Mouse (Mus musculus): ENCODE results near the gene Xlr5b.
"Not testable (repeated sequence)": the region's sequence is repeated elsewhere in the genome, so short reads cannot be mapped to it uniquely, and the experiment has no call there.

Gene Xlr5b

GRCm38 (mm10) chrX:73148496-73148895 is at the start of gene Xlr5b:
Xlr5b (plus strand) TSS chrX:73148796.
- DNase-seq (ENCODE audit: low read depth, low spot score), result not testable (repeated sequence)

DNA sequence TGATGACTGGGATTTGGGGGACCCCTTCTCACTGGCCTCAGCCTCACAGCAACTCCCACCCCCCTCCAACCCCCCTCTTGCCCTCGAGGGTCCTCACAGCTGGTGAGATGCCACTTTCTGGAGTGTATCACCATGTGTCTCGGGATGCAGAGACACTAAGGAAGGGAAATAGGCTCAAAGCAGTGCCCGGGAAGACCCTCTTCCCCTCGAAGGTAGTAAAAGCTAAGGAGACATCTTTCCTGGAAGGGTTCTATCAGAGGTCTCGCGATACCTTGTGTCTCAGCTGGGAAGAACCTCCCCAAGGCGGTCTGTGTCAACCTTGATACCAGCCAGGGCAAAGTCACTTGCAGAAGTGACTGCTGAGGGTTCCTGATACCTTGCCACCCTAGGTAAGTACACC is 31.8 kb upstream of the Xlr5b start, which contains the start of gene Gm14685:
Gene Gm14685, plus strand, starts transcription at position 301 of the 400 bp plus-strand sequence.
- DNase-seq (ENCODE audit: low read depth, low spot score), result not testable (repeated sequence)

DNA sequence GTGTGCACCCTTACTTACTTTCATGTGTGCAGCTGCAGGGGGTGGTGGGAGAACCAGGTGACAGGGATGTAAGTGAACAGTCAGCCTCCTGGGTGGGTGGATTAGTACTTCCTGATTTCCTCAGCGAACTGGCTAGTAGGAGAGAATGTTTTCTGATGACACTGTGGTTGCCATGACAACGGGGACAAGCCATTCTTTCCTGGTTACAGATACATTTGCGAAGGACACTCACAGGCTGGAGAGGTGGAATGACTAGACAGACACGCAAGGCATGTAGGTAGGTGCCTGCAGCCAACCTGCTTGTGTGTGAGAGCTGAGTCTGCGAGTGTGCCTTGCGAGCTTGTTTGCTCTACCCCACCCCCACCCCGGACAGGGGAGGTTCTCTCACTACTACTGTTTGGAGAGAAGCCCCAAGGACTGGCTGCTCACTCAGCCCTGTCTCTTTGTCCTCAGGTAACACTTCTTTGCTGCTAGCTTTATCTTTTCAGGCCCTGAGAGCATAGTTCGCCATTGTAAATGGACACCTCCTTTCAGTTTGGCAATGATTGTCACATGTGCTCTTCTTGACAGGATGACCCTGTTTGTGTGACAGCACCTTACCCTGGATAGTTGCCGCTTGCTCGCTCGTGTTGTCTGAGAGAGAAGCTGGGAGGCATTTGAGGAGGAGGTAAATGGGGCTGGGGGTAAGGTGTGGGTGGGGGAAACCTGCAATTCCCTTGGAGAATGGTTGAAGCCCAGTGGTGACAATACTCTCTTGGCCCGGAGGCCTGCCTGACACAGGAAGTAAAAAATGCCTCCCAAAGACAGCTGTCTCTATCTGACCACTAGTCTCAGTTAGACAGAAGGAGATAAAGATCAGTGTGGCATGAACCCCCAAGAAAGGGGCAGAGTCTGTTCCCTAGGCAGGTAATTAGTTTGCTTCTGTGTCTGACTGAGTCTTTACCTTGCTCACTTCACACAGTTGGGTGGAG is 25.5 kb upstream of the Xlr5b start:
- DNase-seq (ENCODE audit: low read depth, low spot score), result not testable (repeated sequence)

GRCm38 (mm10) chrX:73143218-73143618 is 5.4 kb upstream of the Xlr5b start:
- not testable (repeated sequence) for DNase-seq (ENCODE audit: low read depth, low spot score)

- not testable (repeated sequence) for DNase-seq (ENCODE audit: low read depth, low spot score)
These were observed 754 bp downstream of the Xlr5b start, which contains the start of gene DXBay18 for GRCm38 (mm10) chrX:73149350-73149749. DXBay18 (minus strand) TSS chrX:73149450.

GRCm38 (mm10) chrX:73176889-73177288 is 28.3 kb downstream of the Xlr5b start, which contains the start of gene Spin2d:
Spin2d (minus strand) TSS chrX:73176989.
- DNase-seq (ENCODE audit: low read depth, low spot score), result not testable (repeated sequence)

- DNase-seq (ENCODE audit: low read depth, low spot score), result not testable (repeated sequence)
These were observed 43.3 kb downstream of the Xlr5b start, which contains the start of gene Xlr3b for GRCm38 (mm10) chrX:73191934-73192333. Xlr3b (plus strand) TSS chrX:73192207.

Data from embryo, embryonic 11.5 days (tissue).